9 mouse cellular contexts compared by ENCODE assay signal in genomic region chr4:149424755-149425154, GRCm38 (mm10). TPM values are rescaled to one million over a fixed set of nuclear protein-coding genes. Genes with fewer than 3 reads are reported as not detected.
DNase-seq lines count a peak whose midpoint lies in the region; ATAC-seq and TF ChIP-seq lines count a peak whose summit lies in the region.
"Had no signal": no experiment of that assay in that cellular context is flagged by ENCODE, and none has a peak within 500 bp of the region (broad histone marks: within the 10 kb centered on the region; RNA-seq: fewer than 3 reads in every experiment).

No protein-coding gene starts in this region.

- no peak for TF ChIP-seq CTCF in gastrocnemius, adult 2 months (IDR thresholded peaks at IDR 0.05)
- no peak for TF ChIP-seq CTCF in G1E (IDR thresholded peaks at IDR 0.05; ENCODE audit: low read depth, low read length)
- no peak for TF ChIP-seq CTCF in lung, postnatal 0 days (IDR thresholded peaks at IDR 0.05)

- H3K36me3 ChIP-seq in G1E (replicated peaks) = peaks cover 33% of the 10 kb centered on the region
- H3K36me3 ChIP-seq in heart, embryonic 15.5 days = no peaks in the 10 kb centered on the region
- no peaks in the 10 kb centered on the region for H3K36me3 ChIP-seq in lung, postnatal 0 days (ENCODE audit: insufficient read depth, low read length)

- no peaks in the 10 kb centered on the region for H3K27me3 ChIP-seq in G1E (ENCODE audit: insufficient read depth, low read length)
- no peaks in the 10 kb centered on the region for H3K27me3 ChIP-seq in heart, embryonic 15.5 days
- no peaks in the 10 kb centered on the region for H3K27me3 ChIP-seq in lung, postnatal 0 days (replicated peaks; ENCODE audit: insufficient read depth, low read length)
- H3K27me3 ChIP-seq: Patski had no signal

- DNase-seq in gastrocnemius, adult 2 months = no peak
- DNase-seq in gastrocnemius, postnatal 10 days = no peak
- DNase-seq in G1E (ENCODE audit: low spot score) = no peak
- DNase-seq in lung, postnatal 0 days (ENCODE audit: low spot score) = peak; percentile 41
- no peak for DNase-seq in left cerebral cortex, postnatal 4 days
- DNase-seq in layer of hippocampus, postnatal 36 days = no peak
- DNase-seq in frontal cortex, postnatal 25 days (ENCODE audit: low spot score in 2 of 2) = no peak

- H3K4me1 ChIP-seq in G1E (ENCODE audit: insufficient read depth, low read depth, low read length) = peaks cover 46% of the 10 kb centered on the region
- H3K4me1 ChIP-seq in heart, embryonic 15.5 days (replicated peaks) = peaks cover 26% of the 10 kb centered on the region
- no peaks in the 10 kb centered on the region for H3K4me1 ChIP-seq in lung, postnatal 0 days (ENCODE audit: insufficient read depth, low read depth, low read length)

- 2% methylated on average over 9 of the region's 9 CpGs for WGBS in heart, embryonic 15.5 days
- under 1% methylated on average over 9 of the region's 9 CpGs for WGBS in lung, postnatal 0 days

- H3K9me3 ChIP-seq in G1E (replicated peaks) = peaks cover 7% of the 10 kb centered on the region
- no peaks in the 10 kb centered on the region for H3K9me3 ChIP-seq in heart, embryonic 15.5 days (replicated peaks)
- H3K9me3 ChIP-seq in lung, postnatal 0 days (ENCODE audit: low read length) = no peaks in the 10 kb centered on the region

- no peak for ATAC-seq in G1E (ENCODE audit: extremely low read depth, insufficient number of reproducible peaks, low FRiP score, poor library complexity, severe bottlenecking)
- ATAC-seq in heart, embryonic 15.5 days (replicated peaks; ENCODE audit: insufficient number of reproducible peaks, insufficient read depth, low FRiP score, low read depth) = no peak
- no peak for ATAC-seq in lung, postnatal 0 days
- ATAC-seq: Patski had no signal

- peak overlapping the region; percentile 99 for H3K27ac ChIP-seq in gastrocnemius, adult 2 months
- peak overlapping the region; percentile 100 for H3K27ac ChIP-seq in heart, embryonic 15.5 days
- H3K27ac ChIP-seq in lung, postnatal 0 days (ENCODE audit: low read length) = no peak overlapping the region; the same call in 1 of the 2 replicates

- peak overlapping the region; percentile 54 for H3K9ac ChIP-seq in heart, embryonic 15.5 days
- peak overlapping the region; percentile 94; the same call in 1 of the 2 replicates for H3K9ac ChIP-seq in lung, postnatal 0 days (replicated peaks; ENCODE audit: low read depth)

- TF ChIP-seq EP300 in lung, postnatal 0 days (IDR thresholded peaks at IDR 0.05) = no peak

- intact Hi-C loops in gastrocnemius, adult 2 months (cut with DNase I) = no loop called here
- intact Hi-C loops in left cerebral cortex, postnatal 4 days (cut with DNase I) = no loop called here

- peak overlapping the region; percentile 84 for H3K4me2 ChIP-seq in heart, embryonic 15.5 days
- H3K4me2 ChIP-seq in lung, postnatal 0 days (replicated peaks; ENCODE audit: low read depth, low read length) = peak overlapping the region; percentile 70

- H3K4me3 ChIP-seq in gastrocnemius, adult 2 months = peak overlapping the region; percentile 99
- peak overlapping the region; percentile 97; the same call in 1 of the 2 replicates for H3K4me3 ChIP-seq in G1E (ENCODE audit: low read depth, low read length)
- H3K4me3 ChIP-seq in heart, embryonic 15.5 days = peak overlapping the region; percentile 99
- H3K4me3 ChIP-seq in lung, postnatal 0 days (ENCODE audit: low read depth, low read length) = peak overlapping the region; percentile 98; the same call in 1 of the 2 replicates

RNA-seq across cellular contexts. Expression of gene Ube4b, which starts 1.8 kb away (rescaled TPM):
- 10 to 100 TPM; 31.1 to 35.9 TPM for total RNA-seq in gastrocnemius, adult 2 months (2021)
- 10 to 100 TPM; 45.4 to 49.7 TPM for total RNA-seq in gastrocnemius, postnatal 10 days (2021)
- 111 and 118 TPM in 2 replicates for total RNA-seq in G1E (2014; fragmentation: Nextera tagmentation)
- total RNA-seq in G1E (2017) = 49.1 and 51.9 TPM in 2 replicates
- 336 and 346 TPM in 2 replicates for polyA plus RNA-seq in G1E (2012)
- polyA plus RNA-seq in heart, embryonic 15.5 days (2015; fragmentation: Nextera tagmentation; extraction: Ambion mirVana) = 27.2 and 35.6 TPM in 2 replicates
- 14.2 and 15.1 TPM in 2 replicates for polyA plus RNA-seq in lung, postnatal 0 days (2015; fragmentation: Nextera tagmentation; extraction: Ambion mirVana)
- total RNA-seq in left cerebral cortex, postnatal 4 days (2021) = 100 to 1,000 TPM; 122 to 134 TPM
- total RNA-seq in layer of hippocampus, postnatal 36 days (2021) = 100 to 1,000 TPM; 100 TPM

RNA-seq across cellular contexts. Expression of gene Rbp7, which starts 30.0 kb away (rescaled TPM):
- 10 to 100 TPM in 1 of 2 experiments, 1 to 10 TPM in 1; 7.9 to 21.0 TPM for total RNA-seq in gastrocnemius, adult 2 months (2021)
- 10 to 100 TPM in 1 of 2 experiments, 1 to 10 TPM in 1; 8.3 to 10.0 TPM for total RNA-seq in gastrocnemius, postnatal 10 days (2021)
- total RNA-seq in G1E (2014; fragmentation: Nextera tagmentation) (not detected in 2 replicates), G1E (2017) (not detected in 2 replicates)
- polyA plus RNA-seq in G1E (2012) = not detected in 2 replicates
- 7.8 and 13.6 TPM in 2 replicates for polyA plus RNA-seq in heart, embryonic 15.5 days (2015; fragmentation: Nextera tagmentation; extraction: Ambion mirVana)
- polyA plus RNA-seq in lung, postnatal 0 days (2015; fragmentation: Nextera tagmentation; extraction: Ambion mirVana) = 1.4 and 1.8 TPM in 2 replicates
- total RNA-seq in left cerebral cortex, postnatal 4 days (2021) = not detected
- total RNA-seq in layer of hippocampus, postnatal 36 days (2021) = not detected
- polyA plus RNA-seq: Patski had no signal

RNA-seq across cellular contexts. Expression of gene Tmem274, which starts 52.4 kb away (rescaled TPM):
- not detected for total RNA-seq in gastrocnemius, adult 2 months (2021)
- total RNA-seq in gastrocnemius, postnatal 10 days (2021) = not detected
- total RNA-seq in G1E (2014; fragmentation: Nextera tagmentation) (not detected in 2 replicates), G1E (2017) (not detected in 2 replicates)
- not detected in 2 replicates for polyA plus RNA-seq in G1E (2012)
- 0.35 and 0.48 TPM in 2 replicates for polyA plus RNA-seq in heart, embryonic 15.5 days (2015; fragmentation: Nextera tagmentation; extraction: Ambion mirVana)
- polyA plus RNA-seq in lung, postnatal 0 days (2015; fragmentation: Nextera tagmentation; extraction: Ambion mirVana) = not detected in 2 replicates
- total RNA-seq in left cerebral cortex, postnatal 4 days (2021) = not detected
- not detected for total RNA-seq in layer of hippocampus, postnatal 36 days (2021)
- polyA plus RNA-seq: Patski had no signal

Comparison
In these comparisons a context has a peak if more than half of its experiments do, and no peak if none do; other contexts are left out.
1. RNA of gene Rbp7, which starts 30.0 kb away (total RNA-seq): 7.9 to 21.0 TPM in gastrocnemius, adult 2 months and 8.3 to 10.0 TPM in gastrocnemius, postnatal 10 days; not detected in left cerebral cortex, postnatal 4 days, not detected in G1E and not detected in layer of hippocampus, postnatal 36 days; every median in the first group is over 4 times any median in the second.
2. Peak in every context shown above with its lines, with median percentiles within 50 percentile points of each other: H3K4me3 ChIP-seq.